Mouse (Mus musculus) fat pad, adult 2 months (tissue): ENCODE measurements around the gene Cabcoco1.

ENCODE experiments used
- DNase-seq: peaks from one replicate; pipeline ENCODE4 v3.0.0-alpha.2; 2011; ENCODE audit warnings: low read depth, low spot score; ENCODE audit errors: extremely low read depth

The Cabcoco1 gene

DNA sequence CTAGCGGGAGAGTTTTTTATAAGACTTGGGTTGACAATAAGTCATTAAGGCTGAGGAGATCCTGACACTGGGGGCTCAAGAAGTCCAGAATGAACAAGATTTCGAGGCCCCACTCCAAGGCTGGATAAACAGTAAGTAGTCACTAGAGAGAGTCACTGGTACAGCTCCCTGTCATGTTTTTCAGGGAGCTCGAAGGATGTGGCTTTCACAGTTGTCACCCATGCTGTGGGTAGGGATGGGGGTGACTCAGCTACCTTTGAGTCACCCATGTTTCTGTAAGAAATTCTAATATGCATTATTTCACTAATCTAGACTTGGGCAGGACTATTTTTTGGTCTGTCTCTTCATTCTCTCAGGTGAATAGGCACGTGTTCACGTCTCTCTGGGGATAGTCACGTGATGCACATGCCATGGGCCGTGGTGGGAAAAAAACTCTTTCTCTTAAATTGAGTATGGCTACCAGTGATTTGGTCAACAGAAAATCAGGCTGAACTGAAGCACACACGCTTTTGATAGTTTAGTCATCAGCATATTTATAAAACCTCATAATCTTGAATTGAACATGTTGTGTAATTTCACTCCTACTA lies 29.2 kb downstream of the Cabcoco1 start:
- DNase-seq = no peak

DNA sequence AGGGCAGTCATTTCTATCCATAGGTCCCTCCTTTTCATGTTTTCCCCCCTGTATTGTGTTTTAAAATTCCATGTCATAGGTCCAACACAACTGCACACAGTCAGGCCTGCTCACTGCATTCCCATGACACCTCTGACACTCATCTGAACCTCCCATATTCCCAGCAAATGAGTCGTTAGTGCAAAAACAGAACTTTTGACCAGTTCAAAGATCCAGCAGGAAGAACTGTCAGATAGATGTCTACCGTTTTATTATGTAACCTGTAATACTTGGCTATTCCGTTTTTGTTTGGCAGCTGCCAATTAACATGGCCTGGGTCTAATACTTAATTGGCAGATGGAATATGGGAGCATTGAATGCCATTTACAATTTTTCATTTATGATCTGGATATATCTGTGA lies 34.0 kb downstream of the Cabcoco1 start:
- DNase-seq = no peak

- no peak for DNase-seq
These were observed 35.5 kb downstream of the Cabcoco1 start for GRCm38 (mm10) chr10:68506242-68506641.

- DNase-seq = peak; percentile 76
These were observed 37.0 kb downstream of the Cabcoco1 start for GRCm38 (mm10) chr10:68504586-68505152.

DNA sequence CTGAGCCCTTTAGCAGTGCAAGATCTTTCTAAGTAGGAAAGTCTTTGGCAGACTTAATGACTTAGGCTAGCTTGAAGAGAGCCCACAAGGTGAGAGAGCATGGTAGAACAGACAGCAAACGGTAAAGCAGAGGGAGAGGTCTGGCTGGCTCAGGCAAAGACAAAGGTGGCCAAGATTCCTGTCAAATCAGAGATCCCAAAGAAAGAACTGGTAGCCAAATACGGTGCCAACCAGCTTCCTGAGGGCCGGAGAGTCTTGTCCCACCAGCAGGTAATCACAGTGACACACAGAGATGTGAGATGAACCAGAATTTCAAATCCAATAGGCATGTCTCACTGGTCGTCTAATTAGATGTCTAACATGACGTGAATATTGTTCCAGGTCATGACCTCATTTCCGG lies 40.6 kb downstream of the Cabcoco1 start:
- no peak for DNase-seq

DNA sequence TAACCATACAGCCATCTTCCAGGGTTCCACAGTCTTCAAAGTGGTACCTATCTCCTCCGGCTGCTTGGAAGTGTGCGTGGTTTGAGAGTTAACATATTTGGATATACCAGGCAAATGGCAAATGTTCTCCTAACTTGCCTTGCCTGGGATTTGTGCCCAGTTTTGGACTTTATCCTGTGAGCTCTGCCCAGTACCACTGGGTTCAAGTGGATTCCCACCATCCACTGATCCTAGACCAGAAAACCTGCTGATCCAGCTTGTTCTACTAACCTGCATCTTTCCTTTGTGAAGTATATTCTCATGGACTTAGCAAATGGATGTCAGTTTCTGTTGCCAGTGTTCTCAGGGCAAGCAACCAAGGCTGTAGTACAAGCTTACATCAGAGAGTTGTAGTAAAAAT lies 46.5 kb downstream of the Cabcoco1 start:
- no peak for DNase-seq

DNA sequence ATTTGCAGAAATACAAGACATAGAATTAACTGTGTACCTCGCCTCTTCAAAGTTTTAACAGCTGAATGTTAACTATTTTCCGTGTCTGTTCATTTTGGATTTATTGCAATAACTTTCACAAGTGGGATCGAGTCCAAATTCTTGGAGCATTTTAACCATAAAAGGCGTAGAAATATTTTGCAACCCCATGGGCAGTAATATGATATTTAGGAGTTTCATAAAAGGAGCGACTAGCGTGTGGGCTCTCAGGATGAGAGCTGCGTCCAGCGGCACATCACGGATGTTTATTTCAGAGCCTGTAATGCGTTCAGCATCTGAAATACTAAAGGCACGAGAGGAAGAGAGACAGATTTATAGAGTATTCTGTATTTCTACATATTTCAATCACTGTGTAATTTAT lies 50.1 kb downstream of the Cabcoco1 start:
- DNase-seq = no peak

- no peak for DNase-seq
These were observed 50.9 kb downstream of the Cabcoco1 start for GRCm38 (mm10) chr10:68490781-68491180.

DNA sequence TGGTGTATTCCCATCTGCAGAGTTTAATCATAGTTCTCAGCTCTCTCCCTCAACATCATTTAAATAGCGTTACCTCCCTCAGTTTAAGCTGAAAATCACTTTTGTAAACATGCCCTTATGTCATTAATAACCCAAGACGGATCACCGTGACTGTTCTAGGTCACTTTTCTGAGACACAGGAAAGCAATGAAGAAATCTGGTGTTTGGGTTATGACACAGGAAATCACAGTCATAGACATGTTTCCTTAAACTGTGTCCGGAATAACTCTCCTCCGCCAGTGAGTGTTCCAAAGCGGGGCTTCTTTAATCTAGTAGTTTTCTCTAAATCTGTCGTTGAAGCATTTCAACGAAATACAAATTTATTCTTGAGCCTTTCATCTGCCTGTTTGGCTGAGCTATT lies 68.9 kb downstream of the Cabcoco1 start:
- DNase-seq = no peak

GRCm38 (mm10) chr10:68465737-68466327 lies 75.9 kb downstream of the Cabcoco1 start:
- DNase-seq = no peak

DNA sequence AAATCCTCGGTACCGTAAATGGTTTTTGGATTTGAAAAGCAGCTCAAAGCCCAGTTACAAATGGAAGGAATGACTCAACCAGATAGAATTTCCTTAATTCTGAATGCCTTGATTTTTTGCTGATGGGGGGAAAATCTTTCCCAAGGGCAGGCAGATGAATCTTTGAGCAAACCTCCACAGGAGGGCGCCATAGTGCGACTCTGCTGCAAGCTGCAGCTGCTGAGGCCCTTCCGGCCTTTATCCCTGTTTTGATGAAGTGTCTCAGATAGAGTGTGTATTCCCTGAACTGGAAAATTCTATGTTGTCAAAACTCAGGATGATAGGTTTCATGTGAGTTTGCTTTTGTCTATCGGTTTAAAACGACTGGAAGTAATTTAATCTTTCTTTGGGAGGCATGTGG lies 76.8 kb downstream of the Cabcoco1 start:
- DNase-seq = no peak

DNA sequence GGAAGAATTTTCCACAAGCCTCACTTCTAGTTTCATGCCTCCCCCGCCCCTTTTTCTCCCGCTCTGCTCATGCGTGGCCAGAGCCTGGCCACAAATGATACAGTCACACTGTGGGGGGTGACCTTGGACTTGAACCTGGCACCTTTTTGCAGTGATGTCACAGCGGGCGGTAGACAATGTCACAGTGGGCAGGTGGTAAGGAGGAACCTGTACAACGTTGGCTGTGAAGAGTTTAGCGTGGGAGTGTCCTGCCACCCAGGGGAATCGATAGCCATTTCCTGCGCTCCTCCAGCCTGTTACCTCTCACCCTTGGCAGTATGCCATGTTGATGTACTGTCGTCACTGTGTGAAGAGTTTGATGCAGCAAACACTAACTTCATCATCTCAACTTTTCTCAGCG lies 81.9 kb downstream of the Cabcoco1 start:
- DNase-seq = no peak

DNA sequence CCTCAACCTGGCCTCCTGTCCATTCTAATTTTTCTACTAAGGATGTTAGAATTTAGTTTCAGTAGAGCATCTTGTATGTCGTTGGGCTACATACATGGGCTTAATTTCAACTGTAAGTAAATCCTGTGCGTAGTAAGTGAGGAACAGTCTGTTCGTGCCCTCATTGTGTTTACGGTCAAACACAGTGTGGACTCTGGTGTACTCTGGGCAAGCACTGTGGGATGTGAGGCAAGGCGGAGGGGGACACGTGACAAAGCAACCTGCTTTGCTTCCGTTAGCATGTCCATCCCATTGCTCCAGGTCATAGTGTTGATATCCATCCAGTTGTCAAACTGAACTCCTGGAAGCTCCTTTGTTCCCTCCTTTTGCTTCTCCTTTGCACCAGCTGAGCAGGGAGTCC lies 84.7 kb downstream of the Cabcoco1 start:
- no peak for DNase-seq

DNA sequence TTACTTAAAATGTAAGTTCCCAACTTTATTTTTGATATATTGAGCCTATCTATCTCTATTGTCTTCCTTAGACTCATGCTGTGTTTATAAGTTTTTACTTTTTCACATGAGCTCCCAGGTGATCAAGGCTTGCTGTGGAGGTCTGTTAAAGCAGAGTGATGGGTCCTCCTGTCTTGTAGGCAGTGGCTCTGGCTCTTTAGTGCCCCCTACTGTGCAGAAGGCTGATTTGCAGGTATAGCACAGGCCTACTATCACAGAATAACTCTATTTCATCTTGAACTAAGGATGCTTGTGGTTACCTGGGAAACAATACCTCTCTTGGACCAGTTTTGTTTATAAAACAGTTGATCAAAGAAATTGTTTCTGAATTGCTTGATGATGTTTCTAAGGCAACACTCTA lies 87.2 kb downstream of the Cabcoco1 start:
- DNase-seq = no peak

- DNase-seq = no peak
These were observed 94.9 kb downstream of the Cabcoco1 start for GRCm38 (mm10) chr10:68446797-68447125.

DNA sequence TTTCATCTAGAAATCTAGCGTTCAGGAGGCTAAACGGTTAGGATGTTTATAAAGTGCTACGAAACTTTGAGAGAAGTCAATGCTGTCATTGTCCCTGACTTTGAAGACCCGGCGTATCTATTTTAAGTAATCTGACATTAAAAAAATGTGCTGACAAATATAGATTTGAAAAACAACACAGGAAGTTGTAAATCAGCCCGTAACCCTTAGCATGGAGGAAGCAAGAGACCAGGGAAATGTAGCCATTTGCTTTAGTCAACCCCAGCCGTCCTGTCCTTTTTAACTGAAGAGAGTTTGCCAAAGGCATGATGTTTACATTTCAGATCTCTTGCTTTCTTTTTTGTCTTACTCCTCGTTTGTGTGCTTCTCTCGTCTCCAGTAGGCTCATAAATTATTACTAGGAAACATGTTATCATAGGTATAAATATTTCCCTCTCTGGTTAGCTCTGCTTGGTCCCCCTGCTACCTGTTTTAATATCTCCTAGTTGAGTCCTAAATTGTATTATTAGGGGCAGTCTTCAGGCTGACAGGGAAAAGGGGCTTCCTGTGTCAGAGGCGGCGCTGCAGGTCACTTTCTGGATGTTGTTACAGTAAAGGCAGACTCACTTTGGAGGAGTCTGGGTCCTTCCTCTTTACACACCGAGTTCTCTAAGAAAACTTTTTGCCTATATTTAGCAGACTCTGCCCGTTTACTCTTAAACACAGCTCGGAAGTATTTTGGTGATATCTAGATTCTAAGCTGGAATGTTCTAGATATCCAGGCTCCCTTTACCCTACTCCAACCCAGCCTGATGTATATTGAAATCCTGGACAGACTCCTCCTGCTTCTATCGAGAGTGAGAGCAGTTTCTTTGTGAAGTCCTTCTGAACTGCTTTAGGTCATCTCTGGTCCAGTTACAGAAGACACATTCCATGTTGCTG lies 95.6 kb downstream of the Cabcoco1 start:
- DNase-seq = no peak

- no peak for DNase-seq
These were observed 96.4 kb downstream of the Cabcoco1 start for GRCm38 (mm10) chr10:68445244-68445811.

GRCm38 (mm10) chr10:68444361-68445114 lies 97.2 kb downstream of the Cabcoco1 start:
- DNase-seq = no peak

GRCm38 (mm10) chr10:68443132-68443531 lies 98.6 kb downstream of the Cabcoco1 start:
- no peak for DNase-seq

DNA sequence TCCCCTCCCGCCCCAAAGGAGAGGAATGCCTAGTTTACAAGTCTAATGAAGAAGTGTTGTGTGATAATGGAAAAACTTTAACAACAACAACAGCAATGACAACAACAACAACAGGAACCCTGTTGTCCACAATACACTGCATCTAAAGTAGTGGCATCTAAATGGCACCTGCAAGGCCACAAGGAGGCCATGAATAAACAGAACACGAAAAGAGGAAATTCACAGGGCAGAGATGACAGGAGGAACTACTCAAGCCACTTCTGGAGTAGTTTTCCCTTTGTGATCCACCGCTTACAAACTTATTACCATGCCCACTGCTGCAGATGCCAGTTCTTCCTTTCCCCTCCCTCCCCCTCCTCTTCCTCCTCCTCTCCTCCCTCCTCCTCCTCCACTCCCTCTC lies 99.0 kb downstream of the Cabcoco1 start:
- DNase-seq = no peak
